Mouse (Mus musculus): ENCODE results near the gene Gm21789. TPM values are rescaled to one million over a fixed set of nuclear protein-coding genes. Genes with fewer than 3 reads are reported as not detected.
"Not testable (repeated sequence)": the region's sequence is repeated elsewhere in the genome, so short reads cannot be mapped to it uniquely, and the experiment has no call there.

Gene Gm21789
- not detected in 2 replicates for polyA plus RNA-seq (2015; fragmentation: Nextera tagmentation; extraction: Ambion mirVana)

- no CpG with 5 or more reads among the region's 1 CpGs for WGBS
- ATAC-seq, result not testable (repeated sequence)
Observed at GRCm38 (mm10) chrX:32941468-32941867, at the start of gene Gm21789. Gene Gm21789 (plus strand): TSS chrX:32941768.

DNA sequence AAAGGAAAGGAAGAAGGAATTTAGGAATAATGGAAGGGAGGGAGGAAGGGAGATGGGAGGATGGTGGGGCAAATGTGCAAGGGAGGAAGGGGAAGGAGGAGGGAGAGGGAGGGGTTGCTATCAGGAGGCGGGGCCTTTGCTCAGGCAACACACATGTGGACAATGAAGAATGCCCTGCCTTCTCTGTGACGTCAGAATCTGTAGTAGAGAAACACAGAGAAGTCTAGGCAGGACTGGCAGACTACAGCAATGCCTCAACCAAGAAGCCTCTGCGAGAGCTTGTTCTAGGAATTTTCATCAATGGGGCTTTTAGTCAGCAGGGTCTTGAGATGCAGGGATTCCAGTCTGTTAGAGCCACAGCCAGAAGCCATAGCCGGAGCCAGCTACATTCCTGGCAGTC, 47.2 kb upstream of the Gm21789 start, which contains the start of gene Btbd35f30:
Gene Btbd35f30 (plus strand): TSS at position 301 of the 400 bp plus-strand sequence.
- not testable (repeated sequence) for H3K4me1 ChIP-seq (ENCODE audit: control insufficient read depth, insufficient read depth, low read depth, low read length); ATAC-seq; H3K4me3 ChIP-seq (ENCODE audit: low read length); H3K9me3 ChIP-seq (ENCODE audit: control insufficient read depth, low read length); H3K4me2 ChIP-seq (ENCODE audit: low read length); H3K27ac ChIP-seq (ENCODE audit: low read depth, low read length); H3K36me3 ChIP-seq (ENCODE audit: control insufficient read depth, insufficient read depth, low read length); H3K9ac ChIP-seq (ENCODE audit: low read depth, low read length); H3K27me3 ChIP-seq (replicated peaks; ENCODE audit: control insufficient read depth, insufficient read depth, low read length)
- WGBS, result no CpG with 5 or more reads among the region's 4 CpGs

More at GRCm38 (mm10) chrX:32941468-32941867, at the start of gene Gm21789:
- H3K36me3 ChIP-seq (ENCODE audit: control insufficient read depth, insufficient read depth, low read length); H3K27ac ChIP-seq (ENCODE audit: low read depth, low read length); H3K9ac ChIP-seq (ENCODE audit: low read depth, low read length); H3K9me3 ChIP-seq (ENCODE audit: control insufficient read depth, low read length); H3K4me3 ChIP-seq (ENCODE audit: low read length); H3K4me2 ChIP-seq (ENCODE audit: low read length); H3K4me1 ChIP-seq (ENCODE audit: control insufficient read depth, insufficient read depth, low read depth, low read length); H3K27me3 ChIP-seq (replicated peaks; ENCODE audit: control insufficient read depth, insufficient read depth, low read length): not testable (repeated sequence)

GRCm38 (mm10) chrX:32973597-32973996, 32.0 kb downstream of the Gm21789 start, which contains the start of gene Btbd35f5:
Gene Btbd35f5 (plus strand): TSS chrX:32973897.
- H3K4me3 ChIP-seq (ENCODE audit: low read length); H3K4me2 ChIP-seq (ENCODE audit: low read length); H3K4me1 ChIP-seq (ENCODE audit: control insufficient read depth, insufficient read depth, low read depth, low read length); H3K27me3 ChIP-seq (replicated peaks; ENCODE audit: control insufficient read depth, insufficient read depth, low read length); H3K36me3 ChIP-seq (ENCODE audit: control insufficient read depth, insufficient read depth, low read length); H3K27ac ChIP-seq (ENCODE audit: low read depth, low read length); H3K9me3 ChIP-seq (ENCODE audit: control insufficient read depth, low read length); H3K9ac ChIP-seq (ENCODE audit: low read depth, low read length); ATAC-seq: not testable (repeated sequence)
- WGBS, result no CpG with 5 or more reads among the region's 3 CpGs

Other genes with a start within 250 kb of the Gm21789 start
- not detected in 2 replicates for gene Btbd35f21, start 215.7 kb upstream of the Gm21789 start, polyA plus RNA-seq (2015; fragmentation: Nextera tagmentation; extraction: Ambion mirVana)
- not detected in 2 replicates for gene Btbd35f30, start 47.1 kb upstream of the Gm21789 start, polyA plus RNA-seq (2015; fragmentation: Nextera tagmentation; extraction: Ambion mirVana)
- gene Btbd35f5, start 32.1 kb downstream of the Gm21789 start, polyA plus RNA-seq (2015; fragmentation: Nextera tagmentation; extraction: Ambion mirVana), result not detected in 2 replicates

All from hindbrain, embryonic 16.5 days (tissue).